Mouse (Mus musculus): ENCODE data around the gene Uqcrq.
A peak's percentile ranks its signal among the peaks of the same experiment; 100 is the strongest.
"Not testable (repeated sequence)": the region's sequence is repeated elsewhere in the genome, so short reads cannot be mapped to it uniquely, and the experiment has no call there.

The Uqcrq gene

DNA sequence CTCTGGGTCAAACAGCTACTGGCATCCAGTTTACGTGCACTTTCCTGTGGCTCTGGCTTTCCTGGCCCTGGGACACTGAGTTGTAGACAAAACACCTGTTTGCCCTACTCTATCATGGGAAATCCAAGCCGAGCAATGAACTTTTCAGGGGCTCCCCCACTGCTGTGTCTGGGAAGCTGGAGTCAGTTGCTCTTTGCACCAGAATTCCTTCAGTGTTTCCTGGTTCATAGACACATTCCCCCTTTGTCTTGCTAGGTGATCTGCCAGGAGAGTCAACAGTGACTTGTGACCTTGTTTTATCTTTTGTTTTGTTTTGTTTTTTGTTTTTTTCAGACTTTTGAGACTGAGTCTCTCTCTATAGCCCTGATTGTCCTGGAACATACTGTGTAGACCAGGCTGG, 20.7 kb upstream of the Uqcrq start:
- DNase-seq = no peak

DNA sequence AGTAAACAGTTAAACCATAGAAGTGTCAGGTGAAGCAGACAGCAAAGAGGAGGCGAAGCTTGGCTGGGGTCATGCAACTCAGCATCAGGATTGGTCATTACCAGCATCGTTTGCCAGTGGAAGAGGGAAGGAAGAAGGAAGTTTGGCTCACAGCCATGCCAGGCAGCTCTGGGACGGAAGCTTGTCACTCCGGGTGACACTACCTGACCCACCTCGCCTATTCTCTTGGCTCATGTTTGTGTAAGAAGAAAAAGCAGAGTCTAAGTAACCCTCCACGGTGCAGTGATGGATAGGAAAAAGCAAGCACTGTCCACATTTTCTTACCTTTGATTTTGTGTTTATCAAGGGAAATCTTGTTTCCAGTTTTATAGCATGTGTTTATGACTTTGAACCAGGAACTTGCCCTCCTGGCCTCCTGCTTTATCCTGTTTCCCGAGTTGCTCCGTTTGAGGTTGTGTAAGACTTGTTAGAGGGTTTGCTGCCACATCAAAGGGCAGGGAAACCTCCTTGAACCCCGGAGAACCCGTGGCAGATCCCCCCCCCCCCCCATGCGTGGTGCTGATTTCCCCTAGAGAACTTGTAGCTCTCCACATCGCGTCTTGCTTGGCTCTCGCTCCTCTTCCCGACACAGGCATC, 19.6 kb upstream of the Uqcrq start:
- DNase-seq = peak in 1 of 2 experiments; percentile 37

DNA sequence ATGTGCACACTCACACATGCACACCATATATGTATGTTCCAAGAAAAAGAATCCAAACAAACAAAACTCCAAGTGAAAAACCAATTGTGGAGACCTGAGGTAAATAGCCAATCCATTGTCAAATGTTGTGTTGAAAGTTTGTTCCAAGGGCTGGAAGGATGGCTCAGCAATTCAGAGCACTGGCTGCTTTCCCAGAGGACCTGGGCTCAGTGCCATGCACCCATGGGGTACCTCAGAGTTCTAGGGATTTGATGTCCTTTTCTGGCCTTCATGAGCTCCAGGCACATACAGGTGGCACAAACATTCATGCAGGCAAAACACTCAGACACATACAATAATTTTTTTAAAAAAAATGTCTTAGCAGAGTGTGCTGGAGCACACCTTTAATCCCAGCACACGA, 17.9 kb upstream of the Uqcrq start:
- DNase-seq = no peak

GRCm38 (mm10) chr11:53447996-53448395, 17.4 kb upstream of the Uqcrq start:
- DNase-seq = no peak

- no peak for DNase-seq
These were observed 15.6 kb upstream of the Uqcrq start for GRCm38 (mm10) chr11:53446183-53446582.

GRCm38 (mm10) chr11:53445562-53445961, 14.9 kb upstream of the Uqcrq start:
- no peak for DNase-seq

- peak; percentile 32 to 47 for DNase-seq
These were observed 13.2 kb upstream of the Uqcrq start for GRCm38 (mm10) chr11:53443861-53444260.

DNA sequence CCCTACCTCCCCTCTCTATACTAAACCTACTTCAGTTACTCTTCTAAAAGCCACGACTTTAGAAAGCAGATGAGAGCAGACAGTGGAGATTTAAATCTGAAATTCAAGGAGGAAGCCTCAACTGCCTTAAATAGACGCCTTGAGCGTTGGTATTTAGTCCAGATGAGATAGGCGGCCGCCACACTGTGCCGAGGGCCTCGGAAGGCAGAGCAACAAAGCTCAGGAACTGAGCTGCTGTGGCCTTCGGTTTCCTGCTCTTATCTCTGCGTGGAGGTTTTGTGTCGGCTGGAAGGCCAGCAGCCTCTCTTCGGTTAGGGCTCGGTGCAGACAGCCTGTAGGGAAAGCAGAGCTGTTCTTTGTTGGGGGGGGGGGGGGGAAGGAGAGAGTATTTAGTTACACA, 11.3 kb upstream of the Uqcrq start:
- no peak for DNase-seq

DNA sequence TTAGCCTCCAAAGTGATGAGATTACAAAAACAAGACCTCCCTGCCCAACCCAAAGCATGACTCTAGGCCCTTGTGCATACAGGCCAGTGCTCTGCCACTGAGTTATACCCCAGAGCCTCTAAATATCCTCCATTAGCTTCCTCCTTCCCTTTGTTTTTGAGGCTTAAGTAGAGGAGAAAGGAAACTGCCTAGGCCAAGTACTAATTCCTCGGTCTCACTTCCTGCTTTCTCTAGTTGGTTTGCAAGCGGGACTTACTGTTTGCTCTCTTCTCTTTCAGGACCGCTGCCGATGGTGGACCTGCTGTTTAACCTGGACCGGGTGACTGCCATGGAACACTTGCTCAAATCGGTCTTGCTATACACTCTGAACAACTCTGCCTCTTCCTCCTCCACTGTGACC, 5.7 kb upstream of the Uqcrq start:
- DNase-seq = no peak

DNA sequence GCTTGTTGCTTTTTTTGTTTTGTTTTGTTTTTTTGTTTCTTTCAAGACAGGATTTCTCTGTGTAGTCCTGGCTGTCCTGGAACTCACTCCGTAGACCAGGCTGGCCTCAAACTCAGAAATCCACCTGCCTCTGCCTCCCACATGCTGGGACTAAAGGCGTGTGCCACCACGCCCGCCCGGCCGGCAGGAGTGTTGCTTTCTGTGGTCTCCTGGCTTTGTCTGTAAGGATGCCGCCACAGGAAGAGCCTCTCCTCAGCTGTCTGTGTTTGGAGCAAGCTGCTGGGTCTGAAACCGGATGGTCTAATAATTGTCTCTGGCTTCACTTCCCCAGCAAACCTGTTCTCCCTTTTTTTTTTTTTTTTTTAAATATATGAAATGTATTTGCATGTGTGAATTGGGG, 4.9 kb upstream of the Uqcrq start:
- DNase-seq = no peak

GRCm38 (mm10) chr11:53433057-53433456, 2.4 kb upstream of the Uqcrq start:
- DNase-seq = no peak

DNA sequence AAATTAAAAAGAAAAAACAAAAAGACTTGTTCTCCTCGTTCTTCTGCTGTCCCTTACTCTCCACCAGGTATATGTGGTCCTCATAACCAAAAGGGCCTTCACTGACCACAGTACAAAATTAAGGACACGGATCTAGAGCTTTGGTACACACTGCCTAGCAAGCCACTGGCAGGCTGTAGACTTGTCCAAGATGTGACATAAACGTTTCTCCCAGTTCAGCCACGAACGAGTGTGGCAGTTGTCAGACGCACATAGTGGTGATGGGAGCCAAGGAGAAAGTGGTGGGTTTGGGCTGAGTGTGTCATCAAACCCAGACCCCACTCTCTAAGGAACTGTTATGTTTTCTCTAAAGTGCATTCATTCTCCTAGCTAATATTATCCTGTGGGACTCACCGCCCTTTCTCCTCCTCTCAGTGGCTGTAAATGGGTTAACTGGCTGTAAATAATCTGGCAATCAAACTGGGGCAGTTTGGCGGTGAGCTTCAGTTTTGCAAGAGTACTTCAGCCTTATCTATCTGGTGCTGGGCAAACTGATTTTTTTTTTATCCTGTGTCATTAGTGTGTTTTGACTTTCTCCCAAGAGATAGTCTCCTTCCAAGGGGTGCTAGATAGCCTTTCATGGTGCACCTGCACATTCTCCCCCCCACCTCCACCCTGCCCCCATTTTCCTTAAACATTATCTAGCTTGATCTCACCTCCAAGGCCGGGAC, 871 bp upstream of the Uqcrq start:
- peak; percentile 16 to 48 for DNase-seq

GRCm38 (mm10) chr11:53430300-53430669, 346 bp downstream of the Uqcrq start:
- DNase-seq = no peak

DNA sequence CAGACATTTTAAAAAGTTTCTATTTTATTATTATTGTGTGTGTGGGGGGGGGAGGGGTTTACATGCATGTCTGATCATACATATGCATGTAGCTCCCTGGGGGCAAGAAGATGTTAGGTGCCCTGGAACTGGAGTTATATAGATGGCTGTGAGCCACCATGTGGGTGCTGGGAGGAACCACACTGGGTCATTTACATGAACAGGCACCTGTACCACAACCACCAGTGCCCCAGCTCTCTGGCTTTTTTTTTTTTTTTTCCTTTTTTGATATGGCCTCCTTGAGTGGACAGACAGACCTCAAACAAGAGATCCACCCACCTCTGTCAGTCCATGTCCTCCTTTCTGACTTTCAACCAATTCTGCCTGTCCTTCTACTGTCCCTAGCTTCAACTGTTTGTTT, 1.4 kb downstream of the Uqcrq start:
- no peak for DNase-seq

DNA sequence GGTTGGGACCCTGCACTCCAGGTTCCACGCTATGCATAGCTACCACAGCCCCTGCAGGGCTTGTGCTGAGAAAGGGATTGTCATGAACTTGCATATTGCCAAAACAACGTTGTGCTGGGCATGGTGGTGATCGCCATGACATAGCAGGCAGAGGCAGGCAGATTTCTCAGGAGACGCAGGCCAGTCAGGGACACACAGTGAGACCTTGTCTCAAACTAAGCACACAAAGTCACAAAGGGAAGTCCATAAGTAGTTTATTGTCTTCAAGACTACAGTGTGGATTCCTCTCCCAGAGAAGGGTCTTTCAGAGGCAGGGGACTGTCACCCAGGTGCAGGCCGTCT, 1.9 kb downstream of the Uqcrq start:
- DNase-seq = no peak

DNA sequence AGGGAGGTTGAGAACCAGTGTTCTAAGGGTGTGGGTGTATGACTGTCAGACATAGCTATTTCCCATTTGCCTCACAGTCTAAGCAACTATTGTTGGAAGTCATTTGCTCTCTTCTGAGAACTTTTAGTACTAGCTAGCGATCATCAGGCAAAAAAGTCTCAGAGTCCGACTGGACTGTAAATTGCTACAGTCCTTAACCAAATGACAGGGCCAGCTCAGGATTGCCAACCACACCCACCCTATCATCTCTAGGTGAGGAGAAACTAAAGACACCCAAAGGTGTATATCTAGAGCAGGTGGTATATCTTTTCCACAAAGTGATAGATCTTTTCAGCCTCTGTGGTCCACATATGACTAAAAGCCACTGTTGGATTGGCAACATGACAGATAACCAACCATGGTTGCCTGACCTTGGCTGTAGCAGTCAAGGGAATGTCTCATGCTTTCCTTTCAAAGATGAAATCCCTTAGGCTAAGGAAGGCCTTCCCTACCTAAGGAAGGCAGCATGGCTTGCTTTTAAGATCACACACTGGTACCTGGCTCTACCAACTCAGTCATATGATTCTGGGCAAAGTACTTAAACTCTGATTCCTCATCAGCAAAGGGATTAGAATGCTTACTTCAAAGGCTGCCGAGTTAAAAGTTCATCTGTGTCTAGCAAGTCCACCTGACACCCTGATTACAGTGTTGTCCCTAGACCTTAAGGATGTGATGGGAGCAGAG, 2.5 kb downstream of the Uqcrq start:
- no peak for DNase-seq

GRCm38 (mm10) chr11:53426914-53427313, 3.7 kb downstream of the Uqcrq start:
- not testable (repeated sequence) for DNase-seq

GRCm38 (mm10) chr11:53425711-53426255, 4.8 kb downstream of the Uqcrq start:
- no peak for DNase-seq

GRCm38 (mm10) chr11:53425251-53425650, 5.4 kb downstream of the Uqcrq start:
- no peak for DNase-seq

DNA sequence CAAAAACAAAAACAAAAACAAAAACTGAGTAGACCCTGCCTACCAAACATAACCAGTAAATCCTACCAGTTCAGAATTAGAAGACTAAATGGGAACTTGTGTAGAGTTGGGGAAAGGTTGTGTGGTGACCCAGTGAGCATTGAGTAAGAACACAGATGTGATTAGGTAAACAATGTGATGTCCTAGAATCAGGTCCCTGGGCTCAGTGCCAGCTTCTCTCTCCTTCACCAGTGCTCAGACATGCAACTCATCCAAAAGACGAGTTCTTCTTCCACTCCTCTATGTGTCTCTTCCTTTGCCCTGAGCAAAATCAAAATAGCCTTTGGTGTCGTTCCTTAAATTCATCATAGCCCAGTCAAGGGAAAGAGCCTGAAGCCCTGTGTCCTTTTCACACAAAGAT, 5.8 kb downstream of the Uqcrq start:
- DNase-seq = no peak

DNA sequence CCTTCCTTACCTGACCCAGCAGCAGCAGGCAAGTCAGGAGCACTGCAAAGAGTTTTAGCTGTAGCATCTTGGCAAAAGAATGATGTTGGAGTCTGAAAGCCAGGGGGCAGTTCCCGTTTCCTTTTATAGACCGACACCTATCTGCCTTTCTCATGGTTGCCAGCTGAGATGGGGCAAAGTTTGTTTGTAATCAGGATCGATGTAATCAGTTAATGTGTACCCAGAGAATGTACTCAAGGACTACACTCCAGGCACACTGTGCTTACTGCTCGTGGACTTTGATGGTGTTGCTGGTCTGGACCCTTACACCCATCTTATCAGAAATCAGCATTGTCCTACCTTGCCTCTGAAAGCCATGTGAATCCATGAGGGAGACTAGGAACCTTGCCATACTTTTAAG, 7.6 kb downstream of the Uqcrq start, which contains the start of gene Leap2:
Gene Leap2 (minus strand): TSS at position 135 of the 400 bp plus-strand sequence.
- no peak for DNase-seq

GRCm38 (mm10) chr11:53418048-53418447, 12.6 kb downstream of the Uqcrq start:
- DNase-seq = no peak

GRCm38 (mm10) chr11:53413871-53414270, 16.8 kb downstream of the Uqcrq start:
- no peak for DNase-seq

- DNase-seq = no peak
These were observed 18.9 kb downstream of the Uqcrq start for GRCm38 (mm10) chr11:53411738-53412137.

Measured in lung, adult 18-20 months (tissue).